Mouse (Mus musculus) ZHBTc4 (cell line): ENCODE measurements around the gene Wdr83os.
"Not testable (repeated sequence)": the region's sequence is repeated elsewhere in the genome, so short reads cannot be mapped to it uniquely, and the experiment has no call there.

Source experiments
- DNase-seq: peaks from one replicate; pipeline ENCODE4 v3.0.0-alpha.2; 2011; ENCODE audit warnings: low read depth, low spot score

Gene Wdr83os

GRCm38 (mm10) chr8:85072364-85072929, 8.1 kb upstream of the Wdr83os start:
- no peak for DNase-seq

- no peak for DNase-seq
Observed at GRCm38 (mm10) chr8:85073041-85073612, 7.4 kb upstream of the Wdr83os start.

- DNase-seq: no peak
Observed at GRCm38 (mm10) chr8:85074167-85074566, 6.4 kb upstream of the Wdr83os start.

DNA sequence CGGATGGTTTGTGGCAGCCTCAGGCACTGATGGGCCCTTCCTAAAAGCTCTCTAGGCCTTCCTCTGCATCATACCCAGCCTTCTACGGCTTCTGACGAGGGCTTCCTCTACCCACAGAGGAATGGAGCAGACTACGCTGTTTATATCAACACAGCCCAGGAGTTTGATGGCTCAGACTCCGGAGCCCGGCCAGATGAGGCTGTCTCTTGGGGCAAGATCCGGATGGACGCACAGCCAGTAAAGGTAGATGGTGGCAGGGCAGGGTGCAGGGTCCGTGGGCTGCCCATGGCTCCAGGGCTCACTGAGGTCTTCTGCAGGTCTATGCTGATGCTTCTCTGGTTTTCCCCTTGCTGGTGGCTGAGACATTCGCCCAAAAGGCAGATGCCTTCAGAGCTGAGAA, 5.9 kb upstream of the Wdr83os start:
- no peak for DNase-seq

- peak; percentile 76 for DNase-seq
Observed at GRCm38 (mm10) chr8:85076001-85076400, 4.5 kb upstream of the Wdr83os start.

- DNase-seq: peak; percentile 93
Observed at GRCm38 (mm10) chr8:85076993-85077392, 3.5 kb upstream of the Wdr83os start.

- DNase-seq: no peak
Observed at GRCm38 (mm10) chr8:85080214-85080531, 367 bp upstream of the Wdr83os start.

DNA sequence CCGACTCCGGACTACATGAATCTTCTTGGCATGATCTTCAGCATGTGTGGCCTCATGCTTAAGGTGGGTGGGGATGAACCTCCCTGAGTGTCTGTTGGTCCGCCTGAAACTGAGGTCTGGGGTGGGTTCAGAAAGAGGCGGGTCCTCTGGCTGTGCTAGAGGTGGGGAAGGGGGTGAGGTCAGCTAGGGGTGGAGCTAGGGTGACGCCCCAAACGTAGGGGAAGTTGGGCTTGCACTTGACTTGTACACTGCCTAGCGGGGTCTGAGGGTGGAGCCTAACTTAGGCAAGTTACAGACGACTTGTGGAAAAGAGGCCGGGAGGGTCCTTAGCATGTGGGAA, 646 bp downstream of the Wdr83os start, which contains the start of gene Wdr83:
TSS of gene Wdr83 (minus strand) at position 91 of the 340 bp plus-strand sequence.
- DNase-seq: peak; percentile 91

- DNase-seq: not testable (repeated sequence)
Observed at GRCm38 (mm10) chr8:85082169-85082568, 1.6 kb downstream of the Wdr83os start.

DNA sequence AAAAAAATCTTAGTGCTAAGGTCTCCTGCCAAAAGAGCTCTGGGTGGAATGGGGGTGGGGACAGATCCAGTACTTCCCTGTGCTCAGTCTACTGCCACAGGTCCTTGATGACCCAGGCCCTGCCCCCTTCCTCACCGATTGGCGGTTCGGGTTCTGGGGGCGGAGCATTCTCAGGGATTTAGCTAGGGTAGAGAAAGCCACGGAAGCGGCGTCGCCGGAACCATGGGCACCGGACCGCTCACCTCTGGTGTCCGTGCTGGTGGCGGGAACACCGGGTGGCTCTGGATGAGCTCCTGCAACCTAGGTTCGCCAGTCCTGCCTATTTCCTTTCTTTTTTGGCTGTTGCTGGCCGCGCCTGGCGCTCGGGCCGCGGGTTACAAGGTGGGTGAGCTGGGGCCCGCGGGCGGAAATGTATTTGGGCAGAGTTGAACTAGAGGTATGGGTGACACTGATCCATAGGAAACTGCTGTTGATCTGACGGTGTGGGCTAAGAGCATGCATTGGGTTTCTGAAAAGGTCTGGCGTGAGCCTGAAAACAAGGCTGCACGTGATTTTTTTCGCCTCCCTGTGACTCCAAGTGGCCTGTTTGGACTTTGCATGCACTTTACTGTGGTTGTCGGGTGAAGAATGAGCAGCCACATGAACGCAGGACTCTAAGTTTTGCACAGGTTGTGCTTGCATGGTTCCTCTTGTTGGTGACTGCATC, 2.7 kb downstream of the Wdr83os start, which contains the start of gene Man2b1:
TSS of gene Man2b1 (plus strand) at position 163 of the 706 bp plus-strand sequence.
- DNase-seq: peak; percentile 96

DNA sequence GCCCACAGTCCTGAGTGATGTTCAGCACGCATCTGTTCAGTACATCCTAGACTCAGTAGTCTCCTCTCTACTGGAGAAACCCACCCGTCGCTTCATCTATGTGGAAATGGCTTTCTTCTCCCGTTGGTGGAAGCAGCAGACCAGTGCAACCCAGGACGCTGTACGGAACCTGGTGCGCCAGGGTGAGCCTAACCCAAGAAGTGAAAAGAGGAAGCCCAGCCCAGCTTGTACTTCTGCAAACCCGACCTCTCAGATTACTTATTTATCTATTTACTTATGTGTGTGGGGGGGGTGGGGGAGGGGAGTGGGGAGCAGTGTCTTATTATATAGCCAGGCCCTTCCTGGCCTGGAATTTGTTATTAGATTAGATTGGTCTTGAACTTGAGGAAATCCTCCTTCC, 4.1 kb downstream of the Wdr83os start:
- no peak for DNase-seq

DNA sequence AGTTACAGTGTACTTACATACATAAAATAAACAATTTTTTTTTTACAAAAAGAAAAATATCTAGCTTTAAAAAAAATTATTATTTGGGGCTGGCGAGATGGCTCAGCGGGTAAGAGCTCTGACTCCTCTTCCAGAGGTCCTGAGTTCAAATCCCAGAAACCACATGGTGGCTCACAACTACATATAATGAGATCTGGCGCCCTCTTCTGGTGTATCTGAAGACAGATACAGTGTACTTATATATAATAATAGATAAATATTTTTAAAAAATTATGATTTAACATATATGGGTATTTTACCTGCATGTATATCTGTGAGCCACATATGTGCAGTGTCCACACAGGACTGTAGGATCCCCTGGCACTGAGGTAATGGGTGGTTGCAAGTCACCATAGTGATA, 5.7 kb downstream of the Wdr83os start:
- DNase-seq: no peak

- DNase-seq: no peak
Observed at GRCm38 (mm10) chr8:85088771-85089170, 8.2 kb downstream of the Wdr83os start.

GRCm38 (mm10) chr8:85090856-85091255, 10.3 kb downstream of the Wdr83os start:
- no peak for DNase-seq

GRCm38 (mm10) chr8:85091526-85092090, 11.1 kb downstream of the Wdr83os start:
- DNase-seq: peak; percentile 89

DNA sequence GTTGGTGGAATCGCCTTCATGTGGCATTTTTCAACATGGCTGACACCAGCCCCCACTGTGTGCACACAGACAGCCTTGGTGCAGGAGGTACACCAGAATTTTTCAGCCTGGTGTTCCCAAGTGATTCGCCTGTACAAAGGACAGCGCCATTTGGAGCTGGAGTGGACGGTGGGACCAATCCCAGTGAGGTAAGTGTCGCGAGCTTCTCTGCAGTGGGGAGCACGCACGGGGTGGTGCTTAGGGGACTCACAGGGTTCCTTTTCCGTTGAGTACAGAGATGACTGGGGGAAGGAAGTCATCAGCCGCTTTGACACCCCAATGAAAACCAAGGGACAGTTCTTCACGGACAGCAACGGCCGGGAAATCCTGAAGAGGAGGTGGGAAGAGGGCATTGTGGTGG, 14.5 kb downstream of the Wdr83os start:
- DNase-seq: no peak

DNA sequence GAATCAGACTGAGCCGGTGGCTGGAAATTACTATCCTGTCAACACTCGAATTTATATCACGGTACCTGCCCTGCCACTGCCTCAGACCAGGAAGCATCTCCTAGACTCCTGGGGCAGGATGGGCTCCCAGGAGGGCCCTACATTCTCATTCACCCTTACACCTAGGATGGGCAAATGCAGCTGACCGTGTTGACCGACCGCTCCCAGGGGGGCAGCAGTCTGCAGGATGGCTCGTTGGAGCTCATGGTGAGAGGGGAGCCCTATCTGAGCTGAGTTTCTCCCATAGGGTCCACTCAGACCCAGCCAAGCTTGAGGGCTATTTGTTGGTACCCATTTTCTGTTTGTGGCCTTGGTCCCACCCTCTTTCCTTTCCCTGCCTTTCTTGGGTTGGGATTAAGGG, 15.0 kb downstream of the Wdr83os start:
- DNase-seq: no peak

DNA sequence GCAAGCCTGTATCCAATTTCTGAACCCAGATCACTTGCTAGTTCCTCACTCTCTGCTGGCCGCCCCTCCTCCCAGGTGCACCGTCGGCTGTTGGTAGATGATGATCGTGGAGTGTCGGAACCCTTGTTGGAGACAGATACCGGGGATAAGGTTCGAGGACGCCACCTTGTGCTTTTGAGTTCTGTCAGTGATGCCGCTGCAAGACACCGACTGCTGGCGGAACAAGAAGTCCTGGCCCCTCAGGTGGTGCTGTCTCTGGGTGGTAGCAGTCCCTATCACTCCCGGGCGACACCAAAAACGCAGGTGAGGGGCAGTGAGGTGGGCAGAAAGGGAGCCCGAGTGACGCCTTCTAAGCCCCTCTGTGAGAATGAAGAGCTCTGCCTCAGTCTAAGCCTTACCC, 15.7 kb downstream of the Wdr83os start:
- DNase-seq: no peak

DNA sequence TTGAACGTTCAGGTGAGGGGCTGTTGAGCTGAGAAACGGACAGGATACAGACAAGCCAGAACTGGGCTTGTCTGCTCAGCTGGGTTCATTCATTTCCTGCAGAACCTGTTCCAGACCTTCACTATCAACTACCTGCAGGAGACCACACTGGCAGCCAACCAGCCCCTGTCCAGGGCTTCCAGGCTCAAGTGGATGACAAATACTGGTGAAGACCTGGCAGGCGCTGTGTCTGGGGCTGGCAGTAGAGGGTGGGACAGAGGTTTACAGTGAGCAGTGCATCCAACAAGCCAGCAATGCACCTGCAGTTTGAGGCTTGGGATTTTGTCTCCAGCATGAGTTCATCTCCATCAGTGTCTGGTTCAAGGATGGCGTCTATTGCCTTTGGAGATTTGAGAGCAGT, 16.3 kb downstream of the Wdr83os start:
- no peak for DNase-seq

- DNase-seq: no peak
Observed at GRCm38 (mm10) chr8:85100076-85100665, 19.6 kb downstream of the Wdr83os start.

DNA sequence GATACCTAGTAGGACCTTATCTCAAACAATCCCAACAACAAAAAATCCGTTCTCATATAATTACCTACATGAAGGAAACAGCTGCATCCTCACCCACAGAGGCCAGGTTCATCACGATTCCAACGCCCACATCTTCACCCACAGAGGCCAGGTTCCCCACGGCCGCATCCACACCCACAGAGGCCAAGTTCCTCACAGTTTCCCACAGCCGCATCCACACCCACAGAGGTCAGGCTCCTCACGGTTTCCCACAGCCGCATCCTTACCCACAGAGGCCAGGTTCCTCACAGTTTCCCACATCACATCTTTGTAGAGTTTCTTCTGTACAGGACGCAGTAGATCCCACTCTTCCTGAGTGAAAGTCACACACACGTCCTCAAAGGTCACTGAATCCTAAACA, 32.7 kb downstream of the Wdr83os start:
- no peak for DNase-seq

- peak; percentile 51 for DNase-seq
Observed at GRCm38 (mm10) chr8:85115501-85115900, 35.0 kb downstream of the Wdr83os start.

GRCm38 (mm10) chr8:85116984-85117383, 36.4 kb downstream of the Wdr83os start:
- DNase-seq: no peak
